In genomic region chr1:34700237-34701030, GRCm38 (mm10) we compare ENCODE assay signal across 8 mouse cellular contexts.
A peak's percentile ranks its signal among the peaks of the same experiment; 100 is the strongest.
DNase-seq lines count a peak whose midpoint lies in the region; ATAC-seq and TF ChIP-seq lines count a peak whose summit lies in the region.

No protein-coding gene starts in this region.

- peak overlapping the region; percentile 29; the same call in 1 of the 2 replicates for H3K4me2 ChIP-seq in hindbrain, postnatal 0 days (ENCODE audit: low read depth, low read length)
- H3K4me2 ChIP-seq in liver, embryonic 13.5 days: no peak overlapping the region

- 36% methylated on average over 17 of the region's 17 CpGs for WGBS in hindbrain, postnatal 0 days
- WGBS in liver, embryonic 13.5 days (ENCODE audit: insufficient replicate concordance): 26% methylated on average over 17 of the region's 17 CpGs

- peak; percentile 52 for ATAC-seq in hindbrain, postnatal 0 days
- ATAC-seq in liver, embryonic 13.5 days (ENCODE audit: low read depth): no peak
- ATAC-seq in monocyte, adult 5-6 weeks (replicated peaks; ENCODE audit: insufficient number of reproducible peaks, low FRiP score, low TSS enrichment, poor library complexity, severe bottlenecking): no peak

- no peaks in the 10 kb centered on the region for H3K36me3 ChIP-seq in hindbrain, postnatal 0 days (ENCODE audit: insufficient read depth, low read length)
- no peaks in the 10 kb centered on the region for H3K36me3 ChIP-seq in liver, embryonic 13.5 days

- H3K4me3 ChIP-seq in embryonic fibroblast, embryonic 13.5 days (ENCODE audit: insufficient read depth, low read length): no peak overlapping the region
- no peak overlapping the region for H3K4me3 ChIP-seq in hindbrain, postnatal 0 days (ENCODE audit: low read length)
- H3K4me3 ChIP-seq in liver, embryonic 13.5 days (replicated peaks): no peak overlapping the region

- no peaks in the 10 kb centered on the region for H3K9me3 ChIP-seq in hindbrain, postnatal 0 days (ENCODE audit: low read length)
- no peaks in the 10 kb centered on the region for H3K9me3 ChIP-seq in liver, embryonic 13.5 days (replicated peaks)

- H3K4me1 ChIP-seq in embryonic fibroblast, embryonic 13.5 days (ENCODE audit: control insufficient read depth, insufficient read depth, low read length): no peaks in the 10 kb centered on the region
- H3K4me1 ChIP-seq in hindbrain, postnatal 0 days (ENCODE audit: insufficient read depth, low read length): no peaks in the 10 kb centered on the region
- H3K4me1 ChIP-seq in liver, embryonic 13.5 days (replicated peaks): no peaks in the 10 kb centered on the region

- H3K9ac ChIP-seq in hindbrain, postnatal 0 days (replicated peaks; ENCODE audit: low read length): no peak overlapping the region
- H3K9ac ChIP-seq in liver, embryonic 13.5 days: no peak overlapping the region

- TF ChIP-seq CTCF in embryonic fibroblast, embryonic 13.5 days (IDR thresholded peaks at IDR 0.05; ENCODE audit: borderline replicate concordance, insufficient read depth, low read length): peak; percentile 39; the same call in 1 of the 2 replicates
- TF ChIP-seq CTCF in hindbrain, postnatal 0 days (IDR thresholded peaks at IDR 0.05; ENCODE audit: low read depth): peak; percentile 88

- no peak overlapping the region for H3K27ac ChIP-seq in embryonic fibroblast, embryonic 13.5 days (ENCODE audit: insufficient read depth, low read length)
- 0 out of 2 replicates have a peak overlapping the region, but pooled peaks have one; percentile 32 for H3K27ac ChIP-seq in hindbrain, postnatal 0 days
- H3K27ac ChIP-seq in liver, embryonic 13.5 days: no peak overlapping the region

- no peak for TF ChIP-seq POLR2A in embryonic fibroblast, embryonic 13.5 days (IDR thresholded peaks at IDR 0.05; ENCODE audit: low read depth, low read length)

- peak; percentile 39 for DNase-seq in ovary, postnatal 14 days (ENCODE audit: low spot score)
- no peak for DNase-seq in ovary, postnatal 10 days (ENCODE audit: low spot score)
- DNase-seq in adrenal gland, postnatal 36 days: peak; percentile 35 to 57
- peak; percentile 89 for DNase-seq in hindbrain, postnatal 0 days (ENCODE audit: low spot score)
- peak; percentile 2 for DNase-seq in liver, embryonic 13.5 days
- peak; percentile 81 for DNase-seq in retina, embryonic 14.5 days (ENCODE audit: low spot score)

- no peaks in the 10 kb centered on the region for H3K27me3 ChIP-seq in hindbrain, postnatal 0 days (ENCODE audit: insufficient read depth, low read length)
- H3K27me3 ChIP-seq in liver, embryonic 13.5 days: no peaks in the 10 kb centered on the region
